Mouse (Mus musculus): Measurements from ENCODE around the gene Tex35.

GRCm38 (mm10) chr1:157054659-157055058 is 53.8 kb downstream of the Tex35 start:
- TF ChIP-seq POLR2A (IDR thresholded peaks at IDR 0.05; ENCODE audit: control insufficient read depth, low read depth, low read length), result no peak
- TF ChIP-seq CTCF (IDR thresholded peaks at IDR 0.05; ENCODE audit: control insufficient read depth, insufficient read depth, insufficient replicate concordance, low read depth, low read length), result no peak
